Mouse (Mus musculus) MEL (cell line): ENCODE measurements around the gene Olfr178. TPM values are rescaled to one million over a fixed set of nuclear protein-coding genes. Genes with fewer than 3 reads are reported as not detected.

Source experiments
- DNase-seq: peaks from one replicate; pipeline ENCODE4 v3.0.0; 2011; ENCODE audit warnings: low read depth, low spot score
- H3K27ac ChIP-seq: 2 replicates; pipeline ENCODE4 v1.5.1; 2012; ENCODE audit warnings: low read depth, mild to moderate bottlenecking, control low read depth, low read length, moderate library complexity; ENCODE audit not compliant: control insufficient read depth
- H3K27me3 ChIP-seq, 2 experiments: fragments of 150-350 bp in 1 of 2; sonication (generic) in 1 of 2; 2 replicates each; pipeline ENCODE4 v1.6.1; 2012; ENCODE audit warnings: low read length in 2 of 2, mild to moderate bottlenecking in 2 of 2, improper control_type of control experiment in 1 of 2, moderate library complexity in 1 of 2; ENCODE audit not compliant: insufficient read depth in 2 of 2, control insufficient read depth in 1 of 2
- H3K36me3 ChIP-seq, 2 experiments: 2 replicates each; pipeline ENCODE4 v1.6.1; 2012 to 2014; ENCODE audit warnings: low read length in 2 of 2, improper control_type of control experiment in 1 of 2, inconsistent platforms in 1 of 2, mild to moderate bottlenecking in 1 of 2; ENCODE audit not compliant: insufficient read depth in 2 of 2, control insufficient read depth in 1 of 2
- H3K4me1 ChIP-seq, 2 experiments: fragments of 150-350 bp in 1 of 2; sonication (generic) in 1 of 2; 2 replicates each; pipeline ENCODE4 v1.6.1; 2012; ENCODE audit warnings: low read length in 2 of 2, improper control_type of control experiment in 1 of 2, mild to moderate bottlenecking in 1 of 2; ENCODE audit not compliant: insufficient read depth in 2 of 2, control insufficient read depth in 1 of 2
- H3K4me3 ChIP-seq, 2 experiments: fragments of 150-350 bp in 1 of 2; sonication (generic) in 1 of 2; 2 replicates each; pipeline ENCODE4 v1.5.1; 2012; ENCODE audit warnings: low read depth in 2 of 2, low read length in 2 of 2, mild to moderate bottlenecking in 2 of 2, moderate library complexity in 2 of 2, control low read depth in 1 of 2, improper control_type of control experiment in 1 of 2; ENCODE audit not compliant: control insufficient read depth in 1 of 2, insufficient read depth in 1 of 2
- H3K79me2 ChIP-seq: 2 replicates; pipeline ENCODE4 v1.6.1; 2012; ENCODE audit warnings: mild to moderate bottlenecking, low read length, moderate library complexity; ENCODE audit not compliant: control insufficient read depth, poor library complexity, insufficient read depth
- H3K9ac ChIP-seq: 2 replicates; pipeline ENCODE4 v1.6.1; 2012; ENCODE audit warnings: low read depth, mild to moderate bottlenecking, control low read depth, low read length, moderate library complexity; ENCODE audit not compliant: control insufficient read depth, poor library complexity, severe bottlenecking
- H3K9me3 ChIP-seq: fragments of 150-350 bp; sonication (generic); replicated peaks from 2 replicates; pipeline ENCODE4 v1.6.1; 2012; ENCODE audit warnings: mild to moderate bottlenecking, low read length, improper control_type of control experiment, moderate library complexity; ENCODE audit not compliant: insufficient read depth
- BHLHE40 ChIP-seq: IDR thresholded peaks from 2 replicates; pipeline ENCODE4 v1.6.1; 2012; ENCODE audit warnings: low read depth, mild to moderate bottlenecking, inconsistent platforms, low read length, improper control_type of control experiment, borderline replicate concordance
- CHD1 ChIP-seq: IDR thresholded peaks from 2 replicates; pipeline ENCODE4 v1.6.1; 2012; ENCODE audit warnings: low read depth, mild to moderate bottlenecking, inconsistent platforms, low read length, improper control_type of control experiment
- CTCF ChIP-seq, 3 experiments: IDR thresholded peaks in 2 of 3; conservative IDR thresholded peaks in 1 of 3; 2 replicates each; pipeline ENCODE4 v1.5.1; 2011 to 2012; ENCODE audit warnings: low read length in 3 of 3, low read depth in 2 of 3, mild to moderate bottlenecking in 2 of 3, improper control_type of control experiment in 1 of 3, inconsistent platforms in 1 of 3, mixed read lengths in 1 of 3, moderate library complexity in 1 of 3; ENCODE audit not compliant: control insufficient read depth in 1 of 3, insufficient read depth in 1 of 3, poor library complexity in 1 of 3, severe bottlenecking in 1 of 3
- E2F4 ChIP-seq: IDR thresholded peaks from 2 replicates; pipeline ENCODE4 v1.6.1; 2011; ENCODE audit warnings: low read depth, low read length, improper control_type of control experiment, borderline replicate concordance
- HCFC1 ChIP-seq: IDR thresholded peaks from 2 replicates; pipeline ENCODE4 v1.6.1; 2012; ENCODE audit warnings: low read depth, mild to moderate bottlenecking, inconsistent platforms, low read length, improper control_type of control experiment, moderate library complexity
- JUND ChIP-seq: IDR thresholded peaks from 2 replicates; pipeline ENCODE4 v1.6.1; 2011; ENCODE audit warnings: low read depth, mild to moderate bottlenecking, improper control_type of control experiment, low read length
- MEF2A ChIP-seq: IDR thresholded peaks from 2 replicates; pipeline ENCODE4 v1.6.1; 2014; ENCODE audit warnings: low read depth, mild to moderate bottlenecking, inconsistent platforms, low read length, improper control_type of control experiment; ENCODE audit not compliant: poor library complexity, insufficient replicate concordance, severe bottlenecking; ENCODE audit errors: extremely low read depth
- MXI1 ChIP-seq: IDR thresholded peaks from 2 replicates; pipeline ENCODE4 v1.6.1; 2011; ENCODE audit warnings: mild to moderate bottlenecking, low read depth, low read length, improper control_type of control experiment
- NELFE ChIP-seq: IDR thresholded peaks from 2 replicates; pipeline ENCODE4 v1.6.1; 2011; ENCODE audit warnings: low read depth, low read length, improper control_type of control experiment
- POLR2A ChIP-seq, 2 experiments: IDR thresholded peaks; 2 replicates each; pipeline ENCODE4 v1.6.1; 2011 to 2012; ENCODE audit warnings: low read length in 2 of 2, mild to moderate bottlenecking in 2 of 2, control low read depth in 1 of 2, improper control_type of control experiment in 1 of 2, low read depth in 1 of 2, moderate library complexity in 1 of 2; ENCODE audit not compliant: control insufficient read depth in 1 of 2, insufficient read depth in 1 of 2, poor library complexity in 1 of 2
- POLR2AphosphoS2 ChIP-seq: IDR thresholded peaks from 2 replicates; pipeline ENCODE4 v1.6.1; 2011; ENCODE audit warnings: low read length, improper control_type of control experiment
- SIN3A ChIP-seq: IDR thresholded peaks from 2 replicates; pipeline ENCODE4 v1.6.1; 2012; ENCODE audit warnings: low read length, improper control_type of control experiment, inconsistent platforms
- TCF12 ChIP-seq: IDR thresholded peaks from 2 replicates; pipeline ENCODE4 v1.6.1; 2014; ENCODE audit warnings: low read depth, mild to moderate bottlenecking, inconsistent platforms, low read length, improper control_type of control experiment, moderate library complexity
- ZC3H11A ChIP-seq: IDR thresholded peaks from 2 replicates; pipeline ENCODE4 v1.6.1; 2012; ENCODE audit warnings: low read depth, mild to moderate bottlenecking, inconsistent platforms, low read length, improper control_type of control experiment
- polyA plus RNA-seq, 2 experiments: library from polyadenylated mRNA; stranded (reverse) in 1 of 2; unstranded in 1 of 2; fragments of >175 nt in 1 of 2; fragments of >200 nt in 1 of 2; gene quantifications; 2 replicates each; pipeline versions ENCODE4 v1.2.1 to v1.2.4; 2012; ENCODE audit warnings: low replicate concordance in 2 of 2, low read depth in 1 of 2; ENCODE audit not compliant: insufficient read length in 2 of 2, insufficient read depth in 1 of 2, missing spikeins in 1 of 2
- total RNA-seq: library from RNA; depleted of rRNA; stranded (reverse); fragments of 300-350 nt; gene quantifications from 2 replicates; pipeline ENCODE4 v1.2.3, GENCODE M21; 2012; rRNA removed

Gene Olfr178
- 1.2 and 3.0 TPM in 2 replicates for total RNA-seq
- 1 to 10 TPM in 1 of 2 experiments, not detected in 1; 3.5 TPM for polyA plus RNA-seq

DNA sequence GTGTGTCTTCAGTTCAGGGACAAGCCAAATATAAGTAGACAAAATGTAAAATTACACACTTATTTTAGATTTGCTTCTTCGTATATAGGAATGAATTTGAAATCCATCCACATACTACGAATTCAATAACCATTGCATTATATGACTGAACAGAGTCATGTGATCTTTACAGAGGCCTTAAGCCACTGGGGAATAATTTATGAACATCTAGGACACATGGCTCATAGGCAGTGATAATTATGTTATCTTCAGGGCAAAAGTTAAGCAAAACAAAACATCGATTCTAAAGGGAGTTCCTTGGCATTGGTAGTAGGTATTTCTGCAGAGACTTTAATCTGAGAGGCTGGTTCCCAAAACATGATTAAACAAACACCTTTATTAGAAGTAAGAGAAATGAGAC, at the start of gene Olfr178:
Olfr178 (minus strand) TSS at position 101 of the 400 bp plus-strand sequence.
- Histone ChIP-seq H3K4me3 (no peak within 1 kb of the TSS), H3K4me1 (no peaks in the 10 kb centered on the region), H3K9ac (no peak within 1 kb of the TSS), H3K27me3 (no peaks in the 10 kb centered on the region), H3K9me3 (no peaks in the 10 kb centered on the region), H3K79me2 (no peaks in the 10 kb centered on the region), H3K27ac (no peak within 1 kb of the TSS), H3K36me3 (peaks cover 0 to 6% of the 10 kb centered on the region in 2 experiments; a peak in 3 of 4 replicates)
- TF ChIP-seq MXI1: no peak
- TF ChIP-seq E2F4: no peak
- no peak for TF ChIP-seq CHD1
- TF ChIP-seq CTCF (IDR thresholded peaks at IDR 0.05 in 2 of 3, conservative IDR thresholded peaks at IDR 0.05 in 1 of 3; ENCODE audit: control insufficient read depth in 1 of 3, insufficient read depth in 1 of 3, low read depth in 2 of 3, low read length in 3 of 3, poor library complexity in 1 of 3, severe bottlenecking in 1 of 3): no peak
- TF ChIP-seq ZC3H11A: no peak
- no peak for TF ChIP-seq POLR2AphosphoS2
- TF ChIP-seq HCFC1: no peak
- no peak for TF ChIP-seq TCF12
- TF ChIP-seq SIN3A: no peak
- TF ChIP-seq JUND: no peak
- no peak for TF ChIP-seq NELFE
- DNase-seq: no peak

- Histone ChIP-seq H3K4me1 (no peaks in the 10 kb centered on the region), H3K36me3 (no peaks in the 10 kb centered on the region), H3K27ac (no peak within 1 kb of the TSS), H3K4me3 (no peak within 1 kb of the TSS), H3K79me2 (no peaks in the 10 kb centered on the region), H3K27me3 (no peaks in the 10 kb centered on the region), H3K9ac (no peak within 1 kb of the TSS), H3K9me3 (no peaks in the 10 kb centered on the region)
- no peak for DNase-seq
- TF ChIP-seq BHLHE40 (no peak), TCF12 (no peak), MEF2A (no peak)
Observed at GRCm38 (mm10) chr16:58929292-58929691, 37.4 kb upstream of the Olfr178 start, which contains the start of gene Olfr180. Gene Olfr180, minus strand, starts transcription at chr16:58929392.

DNA sequence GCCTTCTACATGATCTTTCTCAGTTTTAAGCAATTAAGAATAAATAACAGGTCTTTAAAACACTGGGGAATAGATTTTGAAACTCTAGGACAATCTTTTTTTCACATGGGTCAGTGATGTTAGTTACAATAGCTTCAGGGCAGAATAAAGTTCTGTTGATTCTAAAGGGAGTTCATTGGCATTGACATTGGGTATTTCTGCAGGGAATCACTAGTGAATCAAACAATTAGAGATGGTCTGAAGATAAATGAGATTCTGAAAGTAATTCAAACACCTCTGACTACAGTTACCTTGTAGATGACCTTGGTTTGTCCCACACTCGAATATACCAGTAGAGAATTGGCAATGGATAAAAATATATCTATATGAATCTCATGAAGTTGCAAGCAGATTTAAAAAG, 36.8 kb upstream of the Olfr178 start, which contains the start of gene Olfr181:
Olfr181 (minus strand) TSS at position 101 of the 400 bp plus-strand sequence.
- Histone ChIP-seq H3K27ac (no peak within 1 kb of the TSS), H3K4me1 (no peaks in the 10 kb centered on the region), H3K9me3 (no peaks in the 10 kb centered on the region), H3K36me3 (no peaks in the 10 kb centered on the region), H3K79me2 (no peaks in the 10 kb centered on the region), H3K4me3 (no peak within 1 kb of the TSS), H3K9ac (no peak within 1 kb of the TSS), H3K27me3 (no peaks in the 10 kb centered on the region)
- TF ChIP-seq POLR2A (IDR thresholded peaks at IDR 0.05; ENCODE audit: control insufficient read depth in 1 of 2, insufficient read depth in 1 of 2, low read depth in 1 of 2, low read length in 2 of 2, poor library complexity in 1 of 2): no peak
- no peak for DNase-seq
